Mouse (Mus musculus) CH12.LX (cell line): ENCODE data around the gene Lcor.

Source experiments
- CHD2 ChIP-seq: IDR thresholded peaks from 2 replicates; pipeline ENCODE4 v1.6.1; 2011; ENCODE audit warnings: low read length, improper control_type of control experiment
- CTCF ChIP-seq, 2 experiments: IDR thresholded peaks in 1 of 2; conservative IDR thresholded peaks in 1 of 2; 2 replicates each; pipeline ENCODE4 v1.5.1; 2011 to 2012; ENCODE audit warnings: low read depth in 2 of 2, low read length in 2 of 2, improper control_type of control experiment in 1 of 2, inconsistent platforms in 1 of 2, mild to moderate bottlenecking in 1 of 2, moderate library complexity in 1 of 2
- ELF1 ChIP-seq: IDR thresholded peaks from 2 replicates; pipeline ENCODE4 v1.6.1; 2014; ENCODE audit warnings: low read depth, mild to moderate bottlenecking, inconsistent platforms, low read length, improper control_type of control experiment
- EP300 ChIP-seq: IDR thresholded peaks from 2 replicates; pipeline ENCODE4 v1.6.1; 2011; ENCODE audit warnings: low read length, improper control_type of control experiment
- GABPA ChIP-seq: IDR thresholded peaks from 2 replicates; pipeline ENCODE4 v1.6.1; 2012; ENCODE audit warnings: low read depth, low read length, improper control_type of control experiment, inconsistent platforms; ENCODE audit not compliant: insufficient replicate concordance
- HCFC1 ChIP-seq: IDR thresholded peaks from 2 replicates; pipeline ENCODE4 v1.6.1; 2012; ENCODE audit warnings: low read depth, mild to moderate bottlenecking, inconsistent platforms, low read length, improper control_type of control experiment
- MAX ChIP-seq: IDR thresholded peaks from 2 replicates; pipeline ENCODE4 v1.6.1; 2011; ENCODE audit warnings: low read length, improper control_type of control experiment
- MEF2A ChIP-seq: IDR thresholded peaks from 2 replicates; pipeline ENCODE4 v1.6.1; 2014; ENCODE audit warnings: low read depth, mild to moderate bottlenecking, inconsistent platforms, low read length, improper control_type of control experiment, borderline replicate concordance
- POLR2A ChIP-seq: IDR thresholded peaks from 2 replicates; pipeline ENCODE4 v1.6.1; 2011; ENCODE audit warnings: low read depth, mild to moderate bottlenecking, improper control_type of control experiment, low read length
- RCOR1 ChIP-seq: conservative IDR thresholded peaks from 2 replicates; pipeline ENCODE4 v1.6.1; 2012; ENCODE audit warnings: low read depth, mild to moderate bottlenecking, inconsistent platforms, low read length, improper control_type of control experiment
- TBP ChIP-seq: conservative IDR thresholded peaks from 2 replicates; pipeline ENCODE4 v1.6.1; 2011; ENCODE audit warnings: low read depth, low read length, improper control_type of control experiment
- USF1 ChIP-seq: IDR thresholded peaks from 2 replicates; pipeline ENCODE4 v1.6.1; 2014; ENCODE audit warnings: low read depth, mild to moderate bottlenecking, inconsistent platforms, low read length, improper control_type of control experiment
- ZC3H11A ChIP-seq: IDR thresholded peaks from 2 replicates; pipeline ENCODE4 v1.6.1; 2012; ENCODE audit warnings: low read depth, mild to moderate bottlenecking, inconsistent platforms, low read length, improper control_type of control experiment
- ZNF384 ChIP-seq: IDR thresholded peaks from 2 replicates; pipeline ENCODE4 v1.6.1; 2012; ENCODE audit warnings: low read depth, low read length, improper control_type of control experiment, inconsistent platforms

GRCm38 (mm10) chr19:41557491-41557890 is 75.1 kb downstream of the Lcor start:
- TF ChIP-seq CTCF (conservative IDR thresholded peaks at IDR 0.05 in 1 of 2, IDR thresholded peaks at IDR 0.05 in 1 of 2; ENCODE audit: low read depth in 2 of 2, low read length in 2 of 2) (no peak), USF1 (no peak), RCOR1 (no peak), ELF1 (no peak), TBP (no peak), ZNF384 (no peak), EP300 (no peak), GABPA (no peak), POLR2A (no peak), HCFC1 (no peak), ZC3H11A (no peak), MEF2A (no peak), MAX (no peak), CHD2 (no peak)
